Mouse (Mus musculus) liver, embryonic 14.5 days (tissue): Measurements from ENCODE around the gene Hps5.

ENCODE experiments used
- CTCF ChIP-seq: IDR thresholded peaks from 2 replicates; pipeline ENCODE4 v1.5.1; 2016; ENCODE audit warnings: antibody characterized with exemption, low read depth, control low read depth
- EP300 ChIP-seq: IDR thresholded peaks from 2 replicates; pipeline ENCODE4 v1.6.1; 2016; ENCODE audit warnings: antibody characterized with exemption, low read depth

DNA sequence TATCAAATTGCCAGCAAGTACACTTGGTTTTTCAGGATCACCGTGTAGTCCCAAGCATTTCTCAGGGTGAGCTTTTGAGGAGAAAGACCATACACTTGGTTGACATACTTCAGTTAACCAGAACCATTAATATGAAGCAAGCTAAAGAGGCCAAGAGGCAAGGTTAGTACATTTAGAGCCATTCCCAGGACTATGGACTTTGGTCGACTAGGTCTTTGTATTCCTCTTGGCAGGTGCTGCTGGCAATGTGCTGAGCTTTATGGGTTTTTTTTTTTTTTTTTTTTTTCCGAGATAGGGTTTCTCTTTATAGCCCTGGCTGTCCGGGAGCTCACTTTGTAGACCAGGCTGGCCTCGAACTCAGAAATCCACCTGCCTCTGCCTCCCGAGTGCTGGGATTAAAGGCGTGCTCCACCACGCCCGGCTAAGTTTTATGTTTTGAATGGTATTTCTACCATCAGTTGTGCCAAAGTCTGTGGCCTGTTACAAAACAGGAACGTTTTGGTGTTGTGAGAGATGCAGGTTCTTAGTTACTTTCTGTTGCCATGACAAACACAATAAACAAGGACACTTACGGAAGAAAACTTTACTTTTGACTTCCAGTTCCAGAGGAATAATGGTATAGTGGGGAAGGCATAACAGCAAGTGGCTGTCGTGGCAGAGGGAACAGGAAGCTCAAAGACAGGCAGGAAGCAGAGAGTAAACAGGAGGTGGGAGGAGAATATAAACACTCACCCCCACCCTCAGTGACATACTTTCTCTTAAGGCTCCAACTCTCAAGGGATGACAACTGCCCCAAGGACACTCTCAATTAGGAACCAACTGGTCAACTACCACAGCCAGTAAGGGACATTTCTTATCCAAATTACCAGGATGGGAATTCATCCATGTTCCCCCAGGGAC is 57.1 kb downstream of the Hps5 start:
- no peak for TF ChIP-seq CTCF
- no peak for TF ChIP-seq EP300
